Mouse (Mus musculus): ENCODE results near the gene AI854703. TPM values are rescaled to one million over a fixed set of nuclear protein-coding genes. Genes with fewer than 3 reads are reported as not detected.

AI854703 gene
- 1.7 and 2.3 TPM in 2 replicates for polyA plus RNA-seq (2015; fragmentation: Nextera tagmentation; extraction: Ambion mirVana)

DNA sequence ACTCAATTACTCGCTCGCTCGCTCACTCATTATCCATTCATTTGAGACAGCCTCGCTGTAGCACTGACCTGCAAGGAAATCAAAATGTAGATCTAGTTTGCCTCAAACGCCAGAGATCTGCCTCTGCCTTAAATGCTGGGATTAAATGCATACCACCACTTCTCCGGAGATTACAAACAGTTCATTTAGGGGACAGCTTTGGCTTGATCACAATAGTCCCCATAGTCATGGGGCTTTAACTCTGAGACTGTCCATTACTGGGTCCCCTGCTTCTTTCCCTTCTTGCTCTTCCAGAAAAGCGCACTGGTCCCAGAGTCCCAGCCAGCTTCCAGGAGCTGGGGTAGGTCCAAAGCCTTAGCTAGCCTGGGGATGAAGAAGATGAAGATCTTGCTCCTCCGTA, at the start of gene AI854703:
Gene AI854703 (plus strand): TSS at position 301 of the 400 bp plus-strand sequence.

DNA sequence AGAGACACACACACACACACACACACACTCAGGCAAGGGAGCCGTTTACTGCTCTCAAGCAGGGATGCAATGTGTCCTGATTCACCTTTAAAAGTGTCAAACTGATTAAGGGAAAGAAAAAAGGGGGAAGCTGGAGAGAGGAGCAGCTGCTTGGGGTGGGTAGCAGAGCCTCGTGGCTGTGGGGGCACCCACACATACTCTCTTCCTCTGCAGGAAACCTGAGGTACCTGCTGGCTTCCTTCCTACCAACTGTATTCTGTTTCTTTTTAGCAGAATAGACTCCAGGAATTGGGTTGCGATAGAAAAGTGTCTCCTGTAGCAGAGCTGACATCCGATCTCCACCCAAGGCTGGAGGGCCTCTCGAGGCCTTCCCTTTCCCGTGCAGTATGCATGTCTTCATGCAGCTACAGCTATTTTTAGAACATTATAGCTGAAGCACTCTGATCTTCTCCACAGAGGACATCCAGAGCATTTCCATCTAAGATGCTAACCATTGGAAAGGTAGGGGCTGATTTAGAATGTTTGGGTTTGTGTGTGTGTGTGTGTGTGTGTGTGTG, 37.3 kb upstream of the AI854703 start, which contains the start of gene Gm45021:
Gene Gm45021 (plus strand): TSS at position 417 of the 557 bp plus-strand sequence.

DNA sequence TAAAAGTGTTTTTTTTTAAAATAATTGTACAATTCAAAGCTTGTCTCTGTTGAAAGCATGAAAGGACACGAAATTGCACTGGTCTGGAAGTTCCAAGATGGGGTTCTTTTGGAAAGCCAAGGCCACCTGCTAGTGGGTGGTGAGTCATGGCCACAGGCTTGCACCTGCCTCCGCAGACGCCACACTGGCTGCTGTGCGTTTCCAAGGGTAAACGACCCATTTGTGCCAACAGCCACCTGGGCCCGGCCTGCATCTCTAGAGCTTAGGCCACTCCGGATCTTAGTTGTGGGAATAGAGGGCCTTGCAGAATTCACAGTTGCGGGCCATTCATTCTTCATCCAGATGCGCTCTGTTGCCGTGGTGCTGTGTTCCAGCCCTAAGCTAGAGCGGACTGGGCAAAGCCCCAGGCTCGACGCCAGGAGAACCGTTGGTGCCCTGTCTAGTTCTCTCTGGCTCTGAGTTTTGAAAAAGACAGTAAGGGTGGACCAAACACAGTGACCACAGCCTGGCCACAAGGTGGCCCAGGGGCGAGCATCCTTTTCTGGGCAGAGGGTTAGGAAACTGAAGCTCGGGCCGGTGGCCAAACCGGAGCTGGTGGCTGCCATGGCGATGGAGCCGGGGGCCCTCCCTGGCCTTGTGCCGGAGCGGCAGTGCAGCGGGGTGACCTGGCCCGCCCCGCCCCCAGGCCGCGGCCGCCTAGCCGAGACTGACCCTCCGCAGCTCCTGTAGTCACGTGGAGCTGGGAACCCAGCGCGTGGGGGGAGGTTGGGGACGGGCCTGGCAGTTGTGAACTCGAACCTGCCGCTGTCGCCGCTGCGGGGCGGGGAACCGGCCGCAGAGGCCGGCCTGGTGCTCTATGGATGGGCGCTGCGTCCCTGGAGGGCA, 33.2 kb upstream of the AI854703 start, which contains the start of the genes Repin1 and Gm44965:
Gene Repin1 (plus strand): TSS at position 726 of the 885 bp plus-strand sequence.
Gene Gm44965 (plus strand): TSS at position 784 of the 885 bp plus-strand sequence.

DNA sequence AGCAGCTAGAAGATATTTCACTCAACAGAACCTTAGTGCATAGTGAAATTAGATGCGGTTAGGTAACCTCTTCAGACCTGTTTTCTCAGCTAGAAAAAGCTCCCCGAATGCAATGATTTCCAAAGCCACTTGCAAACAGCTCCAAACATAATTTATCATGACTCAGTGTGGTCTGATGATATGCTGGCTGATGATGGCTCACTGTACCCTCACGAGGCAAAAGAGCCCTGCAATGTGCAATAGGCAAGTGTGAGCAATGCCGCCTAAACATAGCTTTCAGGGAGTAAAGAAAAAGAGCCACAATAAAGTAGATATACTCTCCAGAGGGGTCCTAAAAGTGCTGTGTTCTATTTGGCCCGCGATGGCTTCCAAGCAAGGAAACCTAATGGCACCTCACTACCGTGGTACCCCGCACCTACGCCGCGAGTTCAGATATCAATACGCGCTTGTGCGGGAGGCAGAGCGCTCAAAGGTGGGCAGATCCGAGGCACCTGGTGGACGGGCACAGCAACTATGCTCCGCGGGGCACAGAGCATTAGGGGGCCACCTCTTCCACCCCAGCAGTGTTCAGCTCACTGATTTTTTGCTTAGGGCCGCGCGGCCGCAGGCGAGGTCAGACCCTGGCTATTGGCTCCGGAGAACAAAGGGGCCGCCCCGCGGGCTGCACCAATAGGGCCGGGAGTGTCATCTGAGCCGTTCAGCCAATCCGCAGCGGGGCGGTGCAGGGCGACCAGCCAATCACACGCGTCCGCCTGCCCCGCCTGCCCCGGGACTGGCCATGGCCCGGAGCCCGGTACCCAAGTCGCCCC, 25.1 kb upstream of the AI854703 start, which contains the start of gene Zfp775:
Gene Zfp775 (plus strand): TSS at position 793 of the 809 bp plus-strand sequence.

DNA sequence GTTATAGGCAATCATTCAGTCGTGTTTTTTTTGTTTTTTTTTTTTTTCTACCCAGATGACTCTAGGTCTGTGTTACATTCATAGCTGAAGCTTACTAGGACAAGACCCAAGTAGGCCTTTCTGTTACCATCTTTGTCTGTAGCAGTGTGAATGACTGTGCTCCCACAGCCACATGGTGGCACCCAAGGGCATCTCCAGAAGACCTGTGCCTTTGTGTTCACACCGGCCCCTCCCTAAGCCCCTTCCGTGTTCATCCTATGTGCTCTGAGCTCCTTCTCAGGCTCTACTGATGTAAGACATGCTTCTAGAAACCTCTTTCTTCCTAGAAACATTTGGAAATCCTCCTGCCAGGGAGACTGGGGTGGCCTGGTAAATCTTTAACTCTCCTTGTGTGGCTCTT, 20.4 kb downstream of the AI854703 start, which contains the start of gene Gimap8:
Gene Gimap8 (plus strand): TSS at position 240 of the 400 bp plus-strand sequence.

DNA sequence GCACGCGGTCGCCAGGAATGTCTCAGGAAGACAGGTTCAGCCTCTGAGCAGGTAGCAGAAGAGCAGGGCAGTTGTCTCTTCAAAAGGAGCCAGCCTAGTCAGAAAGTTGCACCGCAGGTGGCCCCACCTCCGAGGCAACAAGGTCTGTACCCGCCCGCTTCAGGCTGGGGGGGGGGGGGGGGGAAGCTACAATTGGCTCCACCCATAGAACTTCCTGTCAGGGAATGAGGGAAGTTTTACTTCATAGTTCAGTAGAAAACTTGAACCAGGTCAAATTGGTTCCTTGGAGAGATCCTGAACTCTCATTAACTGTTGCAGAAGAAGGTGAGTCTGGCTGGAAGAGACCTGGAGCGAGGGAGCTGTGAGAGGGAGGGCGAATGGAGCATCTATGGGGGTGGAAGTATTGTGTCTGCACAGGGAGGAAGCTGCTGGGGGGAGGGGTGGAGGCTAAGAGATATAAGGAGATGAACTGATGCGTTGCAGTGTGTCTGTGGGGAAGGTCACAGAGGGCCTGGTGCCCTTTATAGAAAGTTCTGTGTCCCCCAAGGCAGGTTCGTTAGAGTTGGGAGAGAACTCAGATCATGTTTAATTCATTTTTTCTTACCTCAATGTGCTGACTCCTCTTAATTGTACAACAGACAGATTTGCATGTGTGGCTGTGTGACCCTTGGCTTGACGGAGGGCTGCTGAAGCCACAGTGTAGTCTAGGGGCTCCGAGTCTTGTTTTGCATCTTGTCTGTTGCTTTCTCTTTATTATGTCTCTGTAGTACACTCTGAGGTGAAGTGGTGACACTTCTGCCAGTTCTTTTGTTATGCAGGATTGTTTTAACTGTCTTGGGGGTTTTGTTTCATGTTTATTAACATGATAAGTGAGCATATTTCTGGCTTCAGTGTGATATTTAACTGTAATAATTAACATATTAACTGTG, 49.6 kb downstream of the AI854703 start, which contains the start of gene Gimap9:
Gene Gimap9 (plus strand): TSS at position 199 of the 929 bp plus-strand sequence.

Other genes starting within 250 kb of the AI854703 start
- 7.3 and 7.6 TPM in 2 replicates for gene Krba1, start 231.2 kb upstream of the AI854703 start, polyA plus RNA-seq (2015; fragmentation: Nextera tagmentation; extraction: Ambion mirVana)
- gene Zfp467, start 180.9 kb upstream of the AI854703 start, polyA plus RNA-seq (2015; fragmentation: Nextera tagmentation; extraction: Ambion mirVana): 43.5 and 50.9 TPM in 2 replicates
- 0.08 and 0.10 TPM in 2 replicates for gene Sspo, start 178.5 kb upstream of the AI854703 start, polyA plus RNA-seq (2015; fragmentation: Nextera tagmentation; extraction: Ambion mirVana)
- gene Atp6v0e2, start 89.1 kb upstream of the AI854703 start, polyA plus RNA-seq (2015; fragmentation: Nextera tagmentation; extraction: Ambion mirVana): 42.7 and 44.7 TPM in 2 replicates
- gene Lrrc61, start 72.0 kb upstream of the AI854703 start, polyA plus RNA-seq (2015; fragmentation: Nextera tagmentation; extraction: Ambion mirVana): 4.8 and 5.3 TPM in 2 replicates
- 956 and 1,075 TPM in 2 replicates for gene Rarres2, start 54.0 kb upstream of the AI854703 start, polyA plus RNA-seq (2015; fragmentation: Nextera tagmentation; extraction: Ambion mirVana)
- gene Gm45021, start 37.2 kb upstream of the AI854703 start, polyA plus RNA-seq (2015; fragmentation: Nextera tagmentation; extraction: Ambion mirVana): not detected in 2 replicates
- gene Repin1, start 32.9 kb upstream of the AI854703 start, polyA plus RNA-seq (2015; fragmentation: Nextera tagmentation; extraction: Ambion mirVana): 36.6 and 40.8 TPM in 2 replicates
- 1.4 TPM in 1 of 2 replicates, not detected in the other for gene Gm44965, start 32.8 kb upstream of the AI854703 start, polyA plus RNA-seq (2015; fragmentation: Nextera tagmentation; extraction: Ambion mirVana)
- 4.7 and 5.6 TPM in 2 replicates for gene Zfp775, start 24.7 kb upstream of the AI854703 start, polyA plus RNA-seq (2015; fragmentation: Nextera tagmentation; extraction: Ambion mirVana)
- 0.48 and 0.73 TPM in 2 replicates for gene Gimap8, start 20.5 kb downstream of the AI854703 start, polyA plus RNA-seq (2015; fragmentation: Nextera tagmentation; extraction: Ambion mirVana)
- 3.7 and 3.9 TPM in 2 replicates for gene Gimap9, start 49.4 kb downstream of the AI854703 start, polyA plus RNA-seq (2015; fragmentation: Nextera tagmentation; extraction: Ambion mirVana)
- 5.5 and 5.9 TPM in 2 replicates for gene Gimap4, start 57.8 kb downstream of the AI854703 start, polyA plus RNA-seq (2015; fragmentation: Nextera tagmentation; extraction: Ambion mirVana)
- gene Gimap6, start 81.5 kb downstream of the AI854703 start, polyA plus RNA-seq (2015; fragmentation: Nextera tagmentation; extraction: Ambion mirVana): 10.7 and 11.1 TPM in 2 replicates
- gene Gm28053, start 91.8 kb downstream of the AI854703 start, polyA plus RNA-seq (2015; fragmentation: Nextera tagmentation; extraction: Ambion mirVana): 0.47 and 0.62 TPM in 2 replicates
- not detected in 2 replicates for gene Gimap7, start 91.9 kb downstream of the AI854703 start, polyA plus RNA-seq (2015; fragmentation: Nextera tagmentation; extraction: Ambion mirVana)
- gene Gimap1, start 112.3 kb downstream of the AI854703 start, polyA plus RNA-seq (2015; fragmentation: Nextera tagmentation; extraction: Ambion mirVana): 4.1 and 5.8 TPM in 2 replicates
- gene Gimap5, start 119.4 kb downstream of the AI854703 start, polyA plus RNA-seq (2015; fragmentation: Nextera tagmentation; extraction: Ambion mirVana): 3.7 and 5.1 TPM in 2 replicates
- 0.10 TPM in 1 of 2 replicates, not detected in the other for gene Gimap3, start 144.1 kb downstream of the AI854703 start, polyA plus RNA-seq (2015; fragmentation: Nextera tagmentation; extraction: Ambion mirVana)
- 108 and 134 TPM in 2 replicates for gene Tmem176a, start 214.2 kb downstream of the AI854703 start, polyA plus RNA-seq (2015; fragmentation: Nextera tagmentation; extraction: Ambion mirVana)
- 257 and 312 TPM in 2 replicates for gene Tmem176b, start 214.7 kb downstream of the AI854703 start, polyA plus RNA-seq (2015; fragmentation: Nextera tagmentation; extraction: Ambion mirVana)
- 0.33 and 0.47 TPM in 2 replicates for gene Aoc1, start 246.1 kb downstream of the AI854703 start, polyA plus RNA-seq (2015; fragmentation: Nextera tagmentation; extraction: Ambion mirVana)